8 mouse cellular contexts compared by ENCODE assay signal in genomic region chr14:34312339-34313048, GRCm38 (mm10). TPM values are rescaled to one million over a fixed set of nuclear protein-coding genes. Genes with fewer than 3 reads are reported as not detected.
DNase-seq lines count a peak whose midpoint lies in the region; ATAC-seq and TF ChIP-seq lines count a peak whose summit lies in the region.
"Had no signal": no experiment of that assay in that cellular context is flagged by ENCODE, and none has a peak within 500 bp of the region (broad histone marks: within the 10 kb centered on the region; RNA-seq: fewer than 3 reads in every experiment).

No protein-coding gene starts in this region.

- DNase-seq in A20 (ENCODE audit: low read depth, low spot score) (peak; percentile 20), ES-E14 (ENCODE audit: low read depth, low spot score) (no peak)
- no peak for DNase-seq in hindbrain, embryonic 11.5 days (ENCODE audit: low spot score)
- DNase-seq in liver, embryonic 14.5 days (ENCODE audit: low read depth in 3 of 3, low spot score in 3 of 3), result no peak
- DNase-seq in layer of hippocampus, postnatal 14 days (ENCODE audit: low spot score in 2 of 2), result no peak
- DNase-seq in spleen, postnatal 14 days (ENCODE audit: low spot score in 2 of 2), result no peak

- H3K27ac ChIP-seq in ES-E14 (ENCODE audit: insufficient read depth, low read depth, low read length, poor library complexity, severe bottlenecking), result peak overlapping the region; percentile 55; the same call in 1 of the 2 replicates
- no peak overlapping the region for H3K27ac ChIP-seq in hindbrain, embryonic 11.5 days (ENCODE audit: low read depth, low read length)
- H3K27ac ChIP-seq in liver, embryonic 14.5 days, result no peak overlapping the region

- ATAC-seq in hindbrain, embryonic 11.5 days (ENCODE audit: low FRiP score), result no peak
- ATAC-seq in liver, embryonic 14.5 days (ENCODE audit: insufficient read depth), result no peak
- no peak for ATAC-seq in activated CD4-positive, CD25-positive, alpha-beta regulatory T cell, adult 4 months

- peaks cover 0 to 33% of the 10 kb centered on the region in 2 experiments for H3K4me1 ChIP-seq in ES-E14 (ENCODE audit: control insufficient read depth in 2 of 2, insufficient read depth in 2 of 2, low read length in 2 of 2, poor library complexity in 1 of 2)
- no peaks in the 10 kb centered on the region for H3K4me1 ChIP-seq in hindbrain, embryonic 11.5 days (replicated peaks; ENCODE audit: control insufficient read depth, insufficient read depth, low read length)
- peaks cover 0 to 1% of the 10 kb centered on the region in 2 experiments; a peak in 1 of 4 replicates for H3K4me1 ChIP-seq in liver, embryonic 14.5 days (replicated peaks; ENCODE audit: control insufficient read depth in 2 of 2, insufficient read depth in 2 of 2, low read length in 1 of 2)

- in situ Hi-C loops in ES-E14 (cut with MboI; ENCODE audit: low sequenced_read_pairs in 2 of 2, unreplicated experiment in 2 of 2), result no loop called here

- no peak for TF ChIP-seq EP300 in liver, embryonic 14.5 days (IDR thresholded peaks at IDR 0.05; ENCODE audit: low read depth)

- no peak for TF ChIP-seq CTCF in liver, embryonic 14.5 days (IDR thresholded peaks at IDR 0.05; ENCODE audit: low read depth)

- no peaks in the 10 kb centered on the region for H3K9me3 ChIP-seq in ES-E14 (ENCODE audit: control insufficient read depth, insufficient read depth, low read depth, low read length)
- H3K9me3 ChIP-seq in hindbrain, embryonic 11.5 days (ENCODE audit: control insufficient read depth, low read length), result no peaks in the 10 kb centered on the region
- H3K9me3 ChIP-seq in liver, embryonic 14.5 days (ENCODE audit: control insufficient read depth, low read length), result no peaks in the 10 kb centered on the region

- peak overlapping the region; percentile 66; the same call in 1 of the 2 replicates for H3K9ac ChIP-seq in ES-E14 (ENCODE audit: insufficient read depth, low read depth, low read length, poor library complexity, severe bottlenecking)
- H3K9ac ChIP-seq in hindbrain, embryonic 11.5 days (ENCODE audit: low read depth, low read length), result peak overlapping the region; percentile 19; the same call in 1 of the 2 replicates
- peak overlapping the region; percentile 34 for H3K9ac ChIP-seq in liver, embryonic 14.5 days (replicated peaks)

- 18% methylated on average over 5 of the region's 6 CpGs for WGBS in hindbrain, embryonic 11.5 days
- WGBS in liver, embryonic 14.5 days (ENCODE audit: insufficient replicate concordance), result 24% methylated on average over 6 of the region's 6 CpGs

- H3K27me3 ChIP-seq in hindbrain, embryonic 11.5 days (ENCODE audit: control insufficient read depth, insufficient read depth, low read length), result no peaks in the 10 kb centered on the region
- no peaks in the 10 kb centered on the region for H3K27me3 ChIP-seq in liver, embryonic 14.5 days (ENCODE audit: control insufficient read depth, insufficient read depth, low read length)

- H3K4me2 ChIP-seq in hindbrain, embryonic 11.5 days (replicated peaks; ENCODE audit: low read depth, low read length), result peak overlapping the region; percentile 68
- H3K4me2 ChIP-seq in liver, embryonic 14.5 days (ENCODE audit: low read depth), result peak overlapping the region; percentile 100

- H3K4me3 ChIP-seq in ES-E14 (ENCODE audit: insufficient read depth in 1 of 2, low read depth in 1 of 2, low read length in 2 of 2, poor library complexity in 1 of 2, severe bottlenecking in 1 of 2), result peak overlapping the region; percentile 82 to 100
- peak overlapping the region; percentile 70 for H3K4me3 ChIP-seq in hindbrain, embryonic 11.5 days (ENCODE audit: low read depth, low read length)
- H3K4me3 ChIP-seq in liver, embryonic 14.5 days (ENCODE audit: insufficient read depth in 1 of 2, low read depth in 2 of 2, low read length in 2 of 2), result peak overlapping the region; percentile 70 to 78

- H3K36me3 ChIP-seq in ES-E14 (ENCODE audit: control insufficient read depth, insufficient read depth, low read length, poor library complexity, severe bottlenecking), result peaks cover 5% of the 10 kb centered on the region
- no peaks in the 10 kb centered on the region for H3K36me3 ChIP-seq in hindbrain, embryonic 11.5 days (ENCODE audit: control insufficient read depth, insufficient read depth, low read length)
- H3K36me3 ChIP-seq in liver, embryonic 14.5 days (replicated peaks; ENCODE audit: control insufficient read depth, insufficient read depth, low read depth), result no peaks in the 10 kb centered on the region

TF ChIP-seq in ES-E14, 5 proteins besides CTCF, POLR2A, EP300 and RAD21:
- no peak for TF ChIP-seq ZNF384 (IDR thresholded peaks at IDR 0.05; ENCODE audit: low read depth, low read length)
- TF ChIP-seq MAFK (IDR thresholded peaks at IDR 0.05; ENCODE audit: insufficient read depth, low read depth, low read length), result no peak
- TF ChIP-seq HCFC1 (IDR thresholded peaks at IDR 0.05; ENCODE audit: borderline replicate concordance, insufficient read depth, low read length), result no peak
- TF ChIP-seq ZC3H11A (IDR thresholded peaks at IDR 0.05; ENCODE audit: borderline replicate concordance, low read depth, low read length), result no peak
- no peak for TF ChIP-seq CHD2 (IDR thresholded peaks at IDR 0.05; ENCODE audit: low read depth, low read length)

RNA-seq across cellular contexts. Expression of gene Glud1, which starts 2.0 kb away (rescaled TPM):
- 199 and 211 TPM in 2 replicates for total RNA-seq in ES-E14 (2012; rRNA removed)
- 86.0 and 95.1 TPM in 2 replicates for polyA plus RNA-seq in hindbrain, embryonic 11.5 days (2014; fragmentation: Nextera tagmentation; extraction: Ambion mirVana)
- 140 and 186 TPM in 2 replicates for polyA plus RNA-seq in liver, embryonic 14.5 days (2012; rRNA removed)
- polyA plus RNA-seq in liver, embryonic 14.5 days (2014; fragmentation: Nextera tagmentation; extraction: Ambion mirVana), result 145 and 151 TPM in 2 replicates
- polyA plus RNA-seq in activated CD4-positive, CD25-positive, alpha-beta regulatory T cell, adult 4 months (2017; shearing (Covaris generic)), result 10 to 100 TPM; 37.3 to 50.1 TPM
- 100 to 1,000 TPM; 364 to 392 TPM for total RNA-seq in layer of hippocampus, postnatal 14 days (2021)

RNA-seq across cellular contexts. Expression of gene Shld2, which starts 2.2 kb away (rescaled TPM):
- 10.8 and 14.8 TPM in 2 replicates for total RNA-seq in ES-E14 (2012; rRNA removed)
- 7.1 and 8.5 TPM in 2 replicates for polyA plus RNA-seq in hindbrain, embryonic 11.5 days (2014; fragmentation: Nextera tagmentation; extraction: Ambion mirVana)
- 2.0 and 3.0 TPM in 2 replicates for polyA plus RNA-seq in liver, embryonic 14.5 days (2012; rRNA removed)
- polyA plus RNA-seq in liver, embryonic 14.5 days (2014; fragmentation: Nextera tagmentation; extraction: Ambion mirVana), result 4.8 and 5.6 TPM in 2 replicates
- 1 to 10 TPM; 8.3 to 9.2 TPM for polyA plus RNA-seq in activated CD4-positive, CD25-positive, alpha-beta regulatory T cell, adult 4 months (2017; shearing (Covaris generic))
- total RNA-seq in layer of hippocampus, postnatal 14 days (2021), result 10 to 100 TPM in 1 of 2 experiments, 1 to 10 TPM in 1; 9.7 to 14.5 TPM

RNA-seq across cellular contexts. Expression of gene Fam25c, which starts 42.7 kb away (rescaled TPM):
- total RNA-seq in ES-E14 (2012; rRNA removed), result 97.8 and 145 TPM in 2 replicates
- not detected in 2 replicates for polyA plus RNA-seq in hindbrain, embryonic 11.5 days (2014; fragmentation: Nextera tagmentation; extraction: Ambion mirVana)
- polyA plus RNA-seq in liver, embryonic 14.5 days (2012; rRNA removed), result 0.48 TPM in 1 of 2 replicates, not detected in the other
- polyA plus RNA-seq in liver, embryonic 14.5 days (2014; fragmentation: Nextera tagmentation; extraction: Ambion mirVana), result 0.28 and 0.40 TPM in 2 replicates
- not detected for polyA plus RNA-seq in activated CD4-positive, CD25-positive, alpha-beta regulatory T cell, adult 4 months (2017; shearing (Covaris generic))
- not detected for total RNA-seq in layer of hippocampus, postnatal 14 days (2021)
- total RNA-seq: hematopoietic stem cell, adult 5-6 weeks had no signal
